Mouse (Mus musculus): ENCODE results near the gene Gm8947. TPM values are rescaled to one million over a fixed set of nuclear protein-coding genes. Genes with fewer than 3 reads are reported as not detected.
"Not testable (repeated sequence)": the region's sequence is repeated elsewhere in the genome, so short reads cannot be mapped to it uniquely, and the experiment has no call there.

The Gm8947 gene
- polyA plus RNA-seq (2014; fragmentation: Nextera tagmentation; extraction: Ambion mirVana) = 0.14 TPM in 1 of 2 replicates, not detected in the other

GRCm38 (mm10) chr1:151192075-151192474 is at the start of gene Gm8947:
Gene Gm8947 (plus strand): TSS chr1:151192376.
- not testable (repeated sequence) for H3K27me3 ChIP-seq (ENCODE audit: insufficient read depth, low read length); H3K4me3 ChIP-seq (ENCODE audit: low read depth, low read length); H3K36me3 ChIP-seq (ENCODE audit: insufficient read depth); H3K9me3 ChIP-seq (ENCODE audit: low read depth, low read length); H3K4me2 ChIP-seq; H3K9ac ChIP-seq; ATAC-seq (ENCODE audit: insufficient read depth); H3K4me1 ChIP-seq (ENCODE audit: insufficient read depth); H3K27ac ChIP-seq (ENCODE audit: low read depth); DNase-seq
- no CpG with 5 or more reads among the region's 7 CpGs for WGBS

GRCm38 (mm10) chr1:151144471-151145146 is 47.6 kb upstream of the Gm8947 start:
- H3K4me3 ChIP-seq (ENCODE audit: low read depth, low read length) = no peak overlapping the region
- TF ChIP-seq CTCF (IDR thresholded peaks at IDR 0.05; ENCODE audit: low read depth) = no peak
- H3K4me2 ChIP-seq = no peak overlapping the region
- peak; percentile 17; the same call in 1 of the 2 replicates for ATAC-seq (ENCODE audit: insufficient read depth)
- H3K36me3 ChIP-seq (ENCODE audit: insufficient read depth) = no peaks in the 10 kb centered on the region
- H3K4me1 ChIP-seq (ENCODE audit: insufficient read depth) = no peaks in the 10 kb centered on the region
- no peaks in the 10 kb centered on the region for H3K9me3 ChIP-seq (ENCODE audit: low read depth, low read length)
- no peaks in the 10 kb centered on the region for H3K27me3 ChIP-seq (ENCODE audit: insufficient read depth, low read length)
- DNase-seq = no peak
- no peak overlapping the region for H3K9ac ChIP-seq
- H3K27ac ChIP-seq (ENCODE audit: low read depth) = peak overlapping the region; percentile 48; the same call in 1 of the 2 replicates
- 45% methylated on average over 6 of the region's 6 CpGs for WGBS

GRCm38 (mm10) chr1:151147801-151148200 is 44.4 kb upstream of the Gm8947 start:
- Histone ChIP-seq H3K36me3 (ENCODE audit: insufficient read depth) (no peaks in the 10 kb centered on the region), H3K9ac (no peak overlapping the region), H3K9me3 (ENCODE audit: low read depth, low read length) (no peaks in the 10 kb centered on the region), H3K4me1 (ENCODE audit: insufficient read depth) (no peaks in the 10 kb centered on the region), H3K4me2 (no peak overlapping the region), H3K4me3 (ENCODE audit: low read depth, low read length) (no peak overlapping the region), H3K27me3 (ENCODE audit: insufficient read depth, low read length) (no peaks in the 10 kb centered on the region), H3K27ac (ENCODE audit: low read depth) (no peak overlapping the region)
- no peak for DNase-seq
- no peak for ATAC-seq (ENCODE audit: insufficient read depth)
- TF ChIP-seq CTCF (IDR thresholded peaks at IDR 0.05; ENCODE audit: low read depth) = no peak

GRCm38 (mm10) chr1:151150211-151150610 is 42.0 kb upstream of the Gm8947 start:
- Histone ChIP-seq H3K9me3 (ENCODE audit: low read depth, low read length) (no peaks in the 10 kb centered on the region), H3K4me3 (ENCODE audit: low read depth, low read length) (no peak overlapping the region), H3K9ac (no peak overlapping the region), H3K27me3 (ENCODE audit: insufficient read depth, low read length) (no peaks in the 10 kb centered on the region), H3K36me3 (ENCODE audit: insufficient read depth) (no peaks in the 10 kb centered on the region), H3K27ac (ENCODE audit: low read depth) (no peak overlapping the region), H3K4me1 (ENCODE audit: insufficient read depth) (no peaks in the 10 kb centered on the region), H3K4me2 (no peak overlapping the region)
- TF ChIP-seq CTCF (IDR thresholded peaks at IDR 0.05; ENCODE audit: low read depth) = no peak
- WGBS = 88% methylated on average over 7 of the region's 7 CpGs
- no peak for ATAC-seq (ENCODE audit: insufficient read depth)
- no peak for DNase-seq

GRCm38 (mm10) chr1:151151089-151151488 is 41.1 kb upstream of the Gm8947 start:
- Histone ChIP-seq H3K9ac (no peak overlapping the region), H3K4me2 (no peak overlapping the region), H3K27me3 (ENCODE audit: insufficient read depth, low read length) (no peaks in the 10 kb centered on the region), H3K4me1 (ENCODE audit: insufficient read depth) (no peaks in the 10 kb centered on the region), H3K9me3 (ENCODE audit: low read depth, low read length) (no peaks in the 10 kb centered on the region), H3K4me3 (ENCODE audit: low read depth, low read length) (no peak overlapping the region), H3K27ac (ENCODE audit: low read depth) (no peak overlapping the region), H3K36me3 (ENCODE audit: insufficient read depth) (no peaks in the 10 kb centered on the region)
- ATAC-seq (ENCODE audit: insufficient read depth) (no peak), DNase-seq (no peak)
- WGBS = 68% methylated on average over 2 of the region's 2 CpGs
- TF ChIP-seq CTCF (IDR thresholded peaks at IDR 0.05; ENCODE audit: low read depth) = no peak

GRCm38 (mm10) chr1:151153056-151153652 is 39.0 kb upstream of the Gm8947 start:
- Histone ChIP-seq H3K27me3 (ENCODE audit: insufficient read depth, low read length) (no peaks in the 10 kb centered on the region), H3K9me3 (ENCODE audit: low read depth, low read length) (no peaks in the 10 kb centered on the region), H3K4me3 (ENCODE audit: low read depth, low read length) (no peak overlapping the region), H3K27ac (ENCODE audit: low read depth) (no peak overlapping the region), H3K4me1 (ENCODE audit: insufficient read depth) (no peaks in the 10 kb centered on the region), H3K36me3 (ENCODE audit: insufficient read depth) (no peaks in the 10 kb centered on the region), H3K9ac (no peak overlapping the region), H3K4me2 (no peak overlapping the region)
- DNase-seq = no peak
- TF ChIP-seq CTCF (IDR thresholded peaks at IDR 0.05; ENCODE audit: low read depth) = no peak
- ATAC-seq (ENCODE audit: insufficient read depth) = no peak
- WGBS = 78% methylated on average over 6 of the region's 6 CpGs

GRCm38 (mm10) chr1:151154131-151154530 is 38.0 kb upstream of the Gm8947 start:
- not testable (repeated sequence) for H3K36me3 ChIP-seq (ENCODE audit: insufficient read depth); H3K27ac ChIP-seq (ENCODE audit: low read depth); H3K4me3 ChIP-seq (ENCODE audit: low read depth, low read length); ATAC-seq (ENCODE audit: insufficient read depth); H3K4me2 ChIP-seq; DNase-seq; H3K9me3 ChIP-seq (ENCODE audit: low read depth, low read length); H3K9ac ChIP-seq; H3K4me1 ChIP-seq (ENCODE audit: insufficient read depth); H3K27me3 ChIP-seq (ENCODE audit: insufficient read depth, low read length)
- WGBS = 91% methylated on average over 9 of the region's 9 CpGs
